Mouse (Mus musculus) stomach, postnatal 0 days (tissue): ENCODE results near the gene Axl. TPM values are rescaled to one million over a fixed set of nuclear protein-coding genes. Genes with fewer than 3 reads are reported as not detected.
"Not testable (repeated sequence)": the region's sequence is repeated elsewhere in the genome, so short reads cannot be mapped to it uniquely, and the experiment has no call there.

Experiments used
- ATAC-seq: fragments of 200-750 bp; cut with Nextera tagmentation; 2 replicates; pipeline ENCODE4 v1.8.0; 2017; ENCODE audit not compliant: low FRiP score, low TSS enrichment
- DNase-seq: peaks from one replicate; pipeline ENCODE4 v3.0.0-alpha.2; 2016; ENCODE audit warnings: low spot score
- H3K27ac ChIP-seq: fragments of 300-500 bp; sonication (generic); replicated peaks from 2 replicates; pipeline ENCODE4 v1.5.1; 2014; ENCODE audit warnings: mild to moderate bottlenecking, control low read depth
- H3K27me3 ChIP-seq: fragments of 300-500 bp; sonication (generic); 2 replicates; pipeline ENCODE4 v1.6.1; 2014; ENCODE audit warnings: low read length; ENCODE audit not compliant: control insufficient read depth, insufficient read depth
- H3K36me3 ChIP-seq: fragments of 300-500 bp; sonication (generic); 2 replicates; pipeline ENCODE4 v1.6.1; 2014; ENCODE audit warnings: low read length, mixed read lengths; ENCODE audit not compliant: control insufficient read depth, insufficient read depth
- H3K4me1 ChIP-seq: fragments of 300-500 bp; sonication (generic); replicated peaks from 2 replicates; pipeline ENCODE4 v1.6.1; 2014; ENCODE audit warnings: antibody characterized with exemption; ENCODE audit not compliant: control insufficient read depth, insufficient read depth
- H3K4me2 ChIP-seq: fragments of 300-500 bp; sonication (generic); replicated peaks from 2 replicates; pipeline ENCODE4 v1.6.1; 2014; ENCODE audit warnings: low read depth, mild to moderate bottlenecking, control low read depth, moderate library complexity
- H3K4me3 ChIP-seq: fragments of 300-500 bp; sonication (generic); 2 replicates; pipeline ENCODE4 v1.5.1; 2014; ENCODE audit warnings: low read depth, low read length, control low read depth
- H3K9ac ChIP-seq: fragments of 300-500 bp; sonication (generic); 2 replicates; pipeline ENCODE4 v1.6.1; 2014; ENCODE audit warnings: mild to moderate bottlenecking, low read length, control low read depth, mixed read lengths
- H3K9me3 ChIP-seq: fragments of 300-500 bp; sonication (generic); 2 replicates; pipeline ENCODE4 v1.6.1; 2016; ENCODE audit warnings: low read length; ENCODE audit not compliant: control insufficient read depth
- CTCF ChIP-seq: IDR thresholded peaks from 2 replicates; pipeline ENCODE4 v1.5.1; 2016; ENCODE audit warnings: antibody characterized with exemption, low read depth, mild to moderate bottlenecking, moderate library complexity
- EP300 ChIP-seq: optimal IDR thresholded peaks from 2 replicates; pipeline ENCODE3; 2016; ENCODE audit warnings: antibody characterized with exemption
- WGBS: fragments of 180-500 bp; shearing (Covaris S2); extraction: QIAGEN DNeasy Blood & Tissue Kit; methylation state at CpG from one replicate; pipeline ENCODE4 v1.1.7; 2014; 5-methylcytosine and 5-hydroxymethylcytosine counted together
- polyA plus RNA-seq: library from polyadenylated mRNA; unstranded; fragments of >200 nt; fragmentation: Nextera tagmentation; extraction: Ambion mirVana; gene quantifications from 2 replicates; pipeline ENCODE4 v1.2.1, GENCODE M21; 2015

Gene Axl
- polyA plus RNA-seq, 1 experiment from 2014 or later = 53.4 TPM

DNA sequence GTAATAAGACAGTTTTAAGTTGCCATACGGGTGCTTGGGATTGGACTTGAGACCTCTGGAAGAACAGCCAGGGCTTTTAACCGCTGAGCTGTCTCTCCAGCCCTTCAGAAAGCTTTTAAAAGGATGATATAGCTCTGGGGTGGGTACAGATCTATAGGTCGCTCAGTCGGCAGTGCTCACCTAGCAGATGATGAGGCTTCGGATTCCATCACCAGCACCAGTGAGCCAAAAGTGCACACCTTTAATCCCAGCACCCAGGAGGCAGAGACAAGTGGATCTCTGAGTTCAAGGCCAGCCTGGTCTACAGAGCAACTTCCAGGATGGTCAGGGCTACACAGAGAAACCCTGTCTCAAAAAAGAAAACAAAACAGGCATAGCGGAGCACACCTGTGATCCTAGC is 12.5 kb upstream of the Axl start:
- ATAC-seq (no peak), DNase-seq (no peak)
- no peaks in the 10 kb centered on the region for H3K9me3 ChIP-seq
- no peak overlapping the region for H3K4me3 ChIP-seq
- 90% methylated on average over 6 of the region's 6 CpGs for WGBS
- no peak overlapping the region for H3K9ac ChIP-seq
- no peak for TF ChIP-seq EP300
- no peak for TF ChIP-seq CTCF
- H3K4me2 ChIP-seq = no peak overlapping the region
- H3K27me3 ChIP-seq = no peaks in the 10 kb centered on the region
- H3K27ac ChIP-seq = no peak overlapping the region
- no peaks in the 10 kb centered on the region; the same call in 1 of the 2 replicates for H3K4me1 ChIP-seq
- H3K36me3 ChIP-seq = no peaks in the 10 kb centered on the region; the same call in 1 of the 2 replicates

DNA sequence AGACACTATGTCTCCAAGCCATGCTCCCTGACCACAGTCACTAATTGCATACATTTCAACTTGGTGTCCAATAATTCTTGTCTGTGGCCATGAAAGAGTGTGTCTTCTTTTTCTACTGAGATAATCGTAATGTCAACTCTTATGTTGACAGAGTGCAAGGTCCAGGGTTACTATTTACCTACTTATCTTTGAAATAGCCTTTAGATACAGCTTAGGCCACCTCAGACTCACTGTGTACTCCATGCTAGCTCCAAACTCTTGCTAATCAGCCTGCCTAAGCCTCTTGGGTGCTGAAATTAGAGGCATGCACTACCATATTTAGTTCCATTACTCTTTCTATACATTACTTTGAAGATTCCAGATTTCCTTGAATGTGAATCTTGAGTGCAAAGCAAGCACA is 10.9 kb upstream of the Axl start:
- Histone ChIP-seq H3K4me1 (no peaks in the 10 kb centered on the region; the same call in 1 of the 2 replicates), H3K4me2 (no peak overlapping the region), H3K36me3 (no peaks in the 10 kb centered on the region), H3K9ac (no peak overlapping the region), H3K27ac (no peak overlapping the region), H3K9me3 (no peaks in the 10 kb centered on the region), H3K27me3 (no peaks in the 10 kb centered on the region), H3K4me3 (no peak overlapping the region)
- ATAC-seq (peak; percentile 72; the same call in 1 of the 2 replicates), DNase-seq (no peak)
- WGBS = 42% methylated on average over 1 of the region's 1 CpGs
- TF ChIP-seq EP300 = no peak
- TF ChIP-seq CTCF = no peak

- ATAC-seq (0 out of 2 replicates have a peak, but pooled peaks have one; percentile 3), DNase-seq (no peak)
- TF ChIP-seq EP300 (no peak), CTCF (peak; percentile 60)
- Histone ChIP-seq H3K4me1 (no peaks in the 10 kb centered on the region; the same call in 1 of the 2 replicates), H3K4me2 (no peak overlapping the region), H3K27me3 (no peaks in the 10 kb centered on the region), H3K27ac (no peak overlapping the region), H3K9me3 (no peaks in the 10 kb centered on the region), H3K9ac (no peak overlapping the region), H3K4me3 (no peak overlapping the region), H3K36me3 (no peaks in the 10 kb centered on the region)
- WGBS = 83% methylated on average over 2 of the region's 2 CpGs
Observed at GRCm38 (mm10) chr7:25798540-25798939, 10.0 kb upstream of the Axl start.

GRCm38 (mm10) chr7:25794775-25795174 is 6.3 kb upstream of the Axl start:
- no peak for ATAC-seq
- H3K4me1 ChIP-seq = no peaks in the 10 kb centered on the region
- WGBS = 79% methylated on average over 8 of the region's 8 CpGs

GRCm38 (mm10) chr7:25793679-25794078 is 5.2 kb upstream of the Axl start:
- Histone ChIP-seq H3K4me2 (no peak overlapping the region), H3K4me1 (no peaks in the 10 kb centered on the region), H3K27me3 (no peaks in the 10 kb centered on the region), H3K4me3 (no peak overlapping the region), H3K9ac (no peak overlapping the region), H3K27ac (no peak overlapping the region), H3K36me3 (no peaks in the 10 kb centered on the region), H3K9me3 (no peaks in the 10 kb centered on the region)
- no peak for DNase-seq
- 58% methylated on average over 3 of the region's 3 CpGs for WGBS
- ATAC-seq = no peak
- TF ChIP-seq EP300 (no peak), CTCF (peak; percentile 43)

More at GRCm38 (mm10) chr7:25794775-25795174, 6.3 kb upstream of the Axl start:
- TF ChIP-seq EP300 (no peak), CTCF (no peak)
- Histone ChIP-seq H3K9ac (no peak overlapping the region), H3K27me3 (no peaks in the 10 kb centered on the region), H3K27ac (no peak overlapping the region), H3K9me3 (no peaks in the 10 kb centered on the region), H3K4me2 (no peak overlapping the region), H3K36me3 (no peaks in the 10 kb centered on the region), H3K4me3 (no peak overlapping the region)
- DNase-seq = no peak

DNA sequence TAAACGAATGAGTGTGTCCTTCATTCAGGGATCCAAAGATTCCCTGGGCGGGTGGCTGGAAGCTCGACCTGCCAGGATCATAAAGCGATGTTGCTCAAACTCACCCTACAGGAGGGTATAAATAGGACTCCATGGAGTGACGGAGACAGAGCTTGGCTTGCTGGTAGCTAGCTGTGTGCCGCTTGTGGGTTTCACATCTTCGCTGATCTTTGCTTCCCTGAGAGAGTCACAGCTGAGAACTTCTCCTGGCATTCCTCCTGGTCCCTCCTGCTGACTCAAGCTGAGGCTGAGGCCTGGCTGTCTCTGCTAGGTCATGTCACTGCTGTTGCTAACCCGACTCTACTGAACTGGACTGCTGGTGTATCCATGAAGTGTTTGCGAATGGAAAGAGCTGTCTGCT is 4.5 kb upstream of the Axl start:
- ATAC-seq, H3K4me3 ChIP-seq, H3K9me3 ChIP-seq, H3K27ac ChIP-seq, H3K4me2 ChIP-seq, DNase-seq, H3K4me1 ChIP-seq, H3K9ac ChIP-seq, H3K36me3 ChIP-seq, H3K27me3 ChIP-seq: not testable (repeated sequence)
- 56% methylated on average over 9 of the region's 9 CpGs for WGBS
